Mouse (Mus musculus): ENCODE data around the gene Ptpa.
A peak's percentile ranks its signal among the peaks of the same experiment; 100 is the strongest.

The Ptpa gene

DNA sequence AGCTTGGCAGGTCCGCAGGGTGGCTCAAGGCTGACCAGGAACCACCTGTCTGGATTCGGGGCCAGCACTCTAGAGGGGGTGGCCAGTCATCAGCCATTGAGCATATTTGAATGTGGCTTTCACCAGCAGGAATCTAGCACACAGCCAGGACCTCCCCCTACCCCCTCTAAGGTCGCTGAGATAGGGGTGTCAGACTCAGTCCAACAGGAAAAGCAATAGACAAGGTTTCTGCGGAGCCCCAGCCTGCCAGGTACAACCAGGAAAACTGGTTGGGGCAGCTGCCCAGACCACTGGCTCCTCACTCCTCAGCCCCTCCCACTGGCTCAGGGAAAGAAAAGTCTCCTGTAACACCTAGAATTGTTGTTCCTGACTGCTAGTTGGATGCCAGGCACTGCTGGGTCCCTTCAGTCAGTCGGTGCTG lies 47.5 kb downstream of the Ptpa start:
- DNase-seq (ENCODE audit: low read depth in 1 of 2, low spot score in 2 of 2) = no peak

DNA sequence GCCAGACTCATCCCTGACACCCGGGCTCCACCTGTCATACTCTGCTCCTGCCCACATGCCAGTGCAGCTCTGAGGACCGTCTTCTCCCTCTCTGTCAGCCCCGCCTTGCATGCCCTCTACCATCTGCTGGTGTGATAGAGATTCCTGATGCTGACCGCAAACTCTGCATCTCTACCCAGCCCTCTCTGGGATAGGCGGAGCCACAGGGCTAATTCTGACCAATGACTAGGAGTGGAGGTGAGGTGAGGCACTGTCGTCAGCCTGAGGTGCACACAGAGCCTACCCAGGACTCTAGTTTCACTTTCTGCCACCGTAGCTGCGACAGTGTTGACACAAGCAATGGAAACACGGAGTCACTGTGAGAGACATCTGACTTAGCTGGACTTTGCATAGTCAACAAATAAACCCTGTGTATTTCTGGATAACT lies 48.1 kb downstream of the Ptpa start:
- DNase-seq (ENCODE audit: low read depth in 1 of 2, low spot score in 2 of 2) = no peak

GRCm38 (mm10) chr2:30464411-30464810 lies 48.6 kb downstream of the Ptpa start:
- DNase-seq (ENCODE audit: low read depth in 1 of 2, low spot score in 2 of 2) = no peak

GRCm38 (mm10) chr2:30466787-30467186 lies 50.9 kb downstream of the Ptpa start:
- no peak for DNase-seq (ENCODE audit: low read depth in 1 of 2, low spot score in 2 of 2)

- no peak for DNase-seq (ENCODE audit: low read depth in 1 of 2, low spot score in 2 of 2)
These were observed 53.2 kb downstream of the Ptpa start for GRCm38 (mm10) chr2:30469009-30469408.

DNA sequence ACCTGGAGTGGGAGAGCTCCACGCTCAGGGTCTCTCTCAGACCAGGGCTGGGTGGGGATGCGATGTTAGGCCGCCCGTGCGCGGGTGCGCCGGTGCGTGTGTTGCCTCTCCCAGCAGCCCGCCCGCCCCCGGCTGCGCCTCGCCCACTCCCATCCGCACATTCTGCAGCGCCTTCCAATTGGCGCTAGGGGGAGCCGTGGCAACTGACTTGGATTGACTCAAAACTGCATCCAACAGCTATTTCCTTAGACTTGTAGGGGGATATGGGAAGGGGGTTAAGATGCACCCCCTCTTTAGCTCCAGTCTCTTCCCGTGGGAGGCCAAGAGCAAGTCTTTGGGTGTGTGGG lies 53.9 kb downstream of the Ptpa start:
- DNase-seq (ENCODE audit: low read depth in 1 of 2, low spot score in 2 of 2) = no peak

- no peak for DNase-seq (ENCODE audit: low read depth in 1 of 2, low spot score in 2 of 2)
These were observed 54.5 kb downstream of the Ptpa start for GRCm38 (mm10) chr2:30470143-30470946.

DNA sequence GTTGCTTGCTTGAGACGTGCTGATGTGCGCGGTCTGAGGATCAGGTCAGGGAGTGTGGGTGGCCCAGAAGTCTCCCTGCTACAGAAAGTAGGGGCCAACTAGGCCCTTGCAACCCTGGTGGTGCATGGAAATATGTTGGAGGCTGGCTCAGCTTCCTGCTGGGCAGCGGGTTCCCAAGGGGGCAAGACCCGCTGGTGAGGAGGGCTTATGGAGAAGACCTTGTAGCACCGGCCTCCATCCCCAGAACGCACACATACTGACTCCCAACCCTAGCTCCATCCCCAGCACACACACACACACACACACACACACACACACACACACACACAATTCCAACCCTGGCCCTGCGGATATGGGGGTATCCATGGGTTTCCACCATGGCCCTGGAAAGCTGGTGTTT lies 55.2 kb downstream of the Ptpa start:
- DNase-seq (ENCODE audit: low read depth in 1 of 2, low spot score in 2 of 2) = no peak

GRCm38 (mm10) chr2:30471795-30472720 lies 56.2 kb downstream of the Ptpa start:
- peak; percentile 54 to 55 for DNase-seq (ENCODE audit: low read depth in 1 of 2, low spot score in 2 of 2)

DNA sequence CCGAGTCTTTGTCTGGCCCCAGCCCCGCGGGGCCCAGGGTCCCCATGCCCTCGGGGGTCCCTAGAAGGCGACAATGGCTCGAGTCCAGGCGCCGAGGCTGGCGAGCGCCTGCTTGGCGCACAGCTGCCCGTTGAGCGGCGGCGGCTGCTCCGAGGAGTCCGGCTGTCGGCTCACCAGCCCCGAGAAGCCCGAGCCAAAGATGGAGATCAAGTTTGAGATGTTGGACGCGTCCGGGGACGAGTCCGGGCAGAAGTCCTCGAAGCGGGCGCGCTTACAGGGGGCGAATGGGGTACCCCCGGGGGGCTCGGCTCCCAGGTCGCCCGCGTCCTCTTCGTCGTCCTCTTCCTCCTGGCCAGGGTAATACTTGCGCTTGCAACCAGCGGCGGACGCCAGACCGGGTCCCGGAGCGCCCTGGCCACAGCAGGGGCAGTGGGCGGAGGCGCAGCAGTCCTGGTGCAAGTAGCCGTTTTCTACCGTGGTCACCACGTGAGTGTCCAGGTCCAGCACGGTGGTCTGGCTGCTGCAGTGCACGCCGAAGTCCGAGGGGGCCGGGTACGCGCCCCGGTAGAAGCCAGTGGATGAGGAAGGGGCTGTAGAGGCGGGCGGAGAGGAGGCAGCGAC lies 57.0 kb downstream of the Ptpa start:
- no peak for DNase-seq (ENCODE audit: low read depth in 1 of 2, low spot score in 2 of 2)

DNA sequence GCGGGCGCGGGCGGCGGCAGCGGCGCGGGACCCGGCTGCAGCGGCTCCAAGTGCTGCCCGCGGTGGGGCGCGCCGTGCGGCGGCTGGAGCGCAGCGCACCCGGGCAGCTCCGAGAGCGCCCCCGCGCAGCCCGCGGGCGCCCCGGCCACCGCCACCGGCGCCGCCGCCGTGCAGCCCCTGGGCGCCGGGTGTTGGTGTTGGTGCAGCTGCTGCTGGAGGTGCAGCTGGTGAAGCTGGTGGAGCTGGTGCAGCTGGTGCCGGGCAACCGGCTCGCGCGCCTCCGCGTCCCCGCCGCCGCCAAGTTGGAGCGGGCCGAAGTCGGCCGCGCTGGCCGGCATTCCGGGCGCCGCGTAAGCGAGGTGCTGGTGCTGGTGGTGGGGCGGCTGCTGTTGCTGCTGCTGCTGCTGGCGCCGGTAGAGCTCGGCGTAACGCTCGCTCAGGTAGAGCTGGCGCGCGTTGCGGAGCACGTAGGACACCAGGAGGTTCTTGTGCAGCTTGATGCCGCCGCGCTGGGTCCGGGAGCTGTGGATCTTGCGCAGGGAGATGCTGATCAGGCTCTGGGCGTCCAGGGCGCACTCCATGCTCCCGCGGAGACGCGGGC lies 57.7 kb downstream of the Ptpa start:
- no peak for DNase-seq (ENCODE audit: low read depth in 1 of 2, low spot score in 2 of 2)

DNA sequence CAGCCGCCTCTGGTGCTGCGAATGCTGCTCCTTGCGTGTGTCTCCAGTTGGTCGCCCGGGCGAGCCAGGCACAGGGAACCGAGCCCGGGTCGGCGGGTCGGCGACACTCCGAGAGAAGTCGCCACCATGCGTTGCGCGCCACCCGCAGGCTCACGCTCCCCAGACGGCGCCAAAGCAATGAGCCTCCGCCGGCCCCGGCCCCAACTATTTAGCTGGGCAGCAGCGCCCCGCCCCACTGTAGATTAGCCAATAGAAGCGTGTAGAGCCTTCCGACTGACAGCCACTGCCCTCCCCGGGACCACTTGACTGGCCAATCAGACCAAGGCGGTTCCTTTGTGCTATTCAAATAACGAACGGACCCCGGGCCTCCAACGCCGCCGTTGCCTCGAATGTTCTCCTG lies 58.2 kb downstream of the Ptpa start, which contains the start of gene Ier5l:
Ier5l (minus strand) TSS at position 181 of the 400 bp plus-strand sequence.
- peak; percentile 36 to 67 for DNase-seq (ENCODE audit: low read depth in 1 of 2, low spot score in 2 of 2)

DNA sequence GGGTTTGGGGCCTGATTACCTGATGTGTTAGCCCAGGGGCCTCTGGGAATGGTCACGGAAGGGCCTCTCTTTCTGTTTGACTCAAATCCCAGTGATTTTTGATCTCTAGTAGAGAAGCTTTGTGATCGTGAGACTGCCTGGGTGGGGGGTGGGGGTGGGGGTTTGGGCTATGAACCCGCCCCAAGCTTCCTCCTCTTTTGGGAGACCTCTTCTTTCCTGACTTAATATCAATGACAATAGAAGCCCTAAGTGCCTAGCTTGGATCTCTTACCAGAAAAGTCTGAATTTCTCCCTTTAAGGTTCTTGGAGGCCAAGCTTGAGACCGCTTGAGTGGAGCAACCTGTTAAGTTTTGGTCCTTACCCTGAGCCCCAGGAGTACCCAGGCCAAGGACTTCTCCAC lies 58.9 kb downstream of the Ptpa start:
- DNase-seq (ENCODE audit: low read depth in 1 of 2, low spot score in 2 of 2) = no peak

- DNase-seq (ENCODE audit: low read depth in 1 of 2, low spot score in 2 of 2) = no peak
These were observed 59.6 kb downstream of the Ptpa start for GRCm38 (mm10) chr2:30475457-30475856.

- no peak for DNase-seq (ENCODE audit: low read depth in 1 of 2, low spot score in 2 of 2)
These were observed 60.4 kb downstream of the Ptpa start for GRCm38 (mm10) chr2:30476241-30476640.

GRCm38 (mm10) chr2:30478526-30478925 lies 62.7 kb downstream of the Ptpa start:
- DNase-seq (ENCODE audit: low read depth in 1 of 2, low spot score in 2 of 2) = no peak

GRCm38 (mm10) chr2:30487597-30487996 lies 71.8 kb downstream of the Ptpa start:
- no peak for DNase-seq (ENCODE audit: low read depth in 1 of 2, low spot score in 2 of 2)

GRCm38 (mm10) chr2:30490384-30490783 lies 74.5 kb downstream of the Ptpa start:
- DNase-seq (ENCODE audit: low read depth in 1 of 2, low spot score in 2 of 2) = no peak

DNA sequence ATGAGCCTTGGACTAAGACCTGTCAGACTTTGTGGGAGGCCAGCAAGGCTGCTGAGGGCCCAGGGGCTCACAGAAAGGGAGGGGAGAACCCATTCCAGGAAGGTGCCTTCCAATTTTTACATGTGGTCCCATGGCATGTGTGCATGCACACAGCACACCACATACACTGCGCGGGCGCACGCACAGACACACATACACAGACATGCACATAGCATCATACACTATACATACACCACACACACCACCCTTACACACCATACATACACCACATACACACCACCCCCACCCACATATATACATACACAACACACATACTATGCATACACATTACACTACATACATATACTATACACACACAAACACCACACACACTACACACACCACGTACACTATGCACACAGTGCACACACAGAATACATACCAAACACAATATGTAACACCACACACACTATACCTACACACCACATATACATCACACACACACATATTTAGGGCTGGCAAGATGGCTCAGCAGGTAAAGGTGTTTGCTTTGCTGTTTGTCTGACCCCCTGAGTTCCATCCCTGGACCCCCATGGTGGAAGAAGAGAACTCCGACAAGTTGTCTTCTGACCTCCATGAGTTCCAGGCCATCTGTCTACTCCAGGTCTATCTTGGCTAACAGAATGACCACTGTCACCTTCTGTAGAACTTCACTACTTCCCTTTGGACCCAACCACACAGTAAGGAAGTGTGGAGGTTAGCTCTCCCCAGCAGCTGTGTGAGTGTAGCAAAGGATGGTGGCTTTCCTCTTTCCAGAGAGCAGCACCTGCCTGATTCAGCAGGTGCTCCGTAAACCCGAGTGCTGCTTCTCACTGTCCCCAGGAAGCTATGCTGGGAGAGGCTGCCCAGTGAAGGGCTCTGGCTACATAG lies 79.4 kb downstream of the Ptpa start:
- DNase-seq (ENCODE audit: low read depth in 1 of 2, low spot score in 2 of 2) = no peak

Measured in monocyte, adult 2 months (primary cell).